Mouse (Mus musculus) forebrain, embryonic 11.5 days (tissue): ENCODE measurements around the gene Tnfrsf21. TPM values are rescaled to one million over a fixed set of nuclear protein-coding genes. Genes with fewer than 3 reads are reported as not detected.

Experiments
- ATAC-seq: fragments of 200-750 bp; cut with Nextera tagmentation; replicated peaks from 2 replicates; pipeline ENCODE4 v1.8.0; 2017; ENCODE audit warnings: moderate TSS enrichment; ENCODE audit not compliant: low FRiP score
- DNase-seq: peaks from one replicate; pipeline ENCODE4 v3.0.0-alpha.2; 2017; ENCODE audit warnings: low spot score
- H3K27ac ChIP-seq: fragments of 300-500 bp; sonication (generic); 2 replicates; pipeline ENCODE4 v1.5.1; 2014; ENCODE audit warnings: low read depth, low read length
- H3K27me3 ChIP-seq: fragments of 300-500 bp; sonication (generic); 2 replicates; pipeline ENCODE4 v1.6.1; 2014; ENCODE audit warnings: mild to moderate bottlenecking, low read length, mixed read lengths; ENCODE audit not compliant: control insufficient read depth, insufficient read depth
- H3K36me3 ChIP-seq: fragments of 300-500 bp; sonication (generic); 2 replicates; pipeline ENCODE4 v1.6.1; 2014; ENCODE audit warnings: mild to moderate bottlenecking, low read length, moderate library complexity, mixed read lengths; ENCODE audit not compliant: control insufficient read depth, insufficient read depth
- H3K4me1 ChIP-seq: fragments of 300-500 bp; sonication (generic); replicated peaks from 2 replicates; pipeline ENCODE4 v1.6.1; 2014; ENCODE audit warnings: low read length, mixed read lengths; ENCODE audit not compliant: control insufficient read depth, insufficient read depth
- H3K4me2 ChIP-seq: fragments of 300-500 bp; sonication (generic); 2 replicates; pipeline ENCODE4 v1.6.1; 2014; ENCODE audit warnings: low read depth, mild to moderate bottlenecking, low read length, moderate library complexity, mixed read lengths; ENCODE audit not compliant: severe bottlenecking
- H3K4me3 ChIP-seq: fragments of 300-500 bp; sonication (generic); 2 replicates; pipeline ENCODE4 v1.5.1; 2014; ENCODE audit warnings: low read depth, low read length
- H3K9ac ChIP-seq: fragments of 300-500 bp; sonication (generic); 2 replicates; pipeline ENCODE4 v1.6.1; 2014; ENCODE audit warnings: low read length
- H3K9me3 ChIP-seq: fragments of 300-500 bp; sonication (generic); 2 replicates; pipeline ENCODE4 v1.6.1; 2016; ENCODE audit warnings: low read length, mixed read lengths; ENCODE audit not compliant: control insufficient read depth
- WGBS: fragments of 180-500 bp; shearing (Covaris S2); extraction: QIAGEN DNeasy Blood & Tissue Kit; methylation state at CpG from one replicate; pipeline ENCODE4 v1.1.7; 2014; 5-methylcytosine and 5-hydroxymethylcytosine counted together
- polyA plus RNA-seq: library from polyadenylated mRNA; unstranded; fragments of >200 nt; fragmentation: Nextera tagmentation; extraction: Ambion mirVana; gene quantifications from 2 replicates; pipeline ENCODE4 v1.2.1, GENCODE M21; 2014

Gene Tnfrsf21
- polyA plus RNA-seq, 1 experiment from 2014 or later = 33.4 TPM

- no peak for DNase-seq
- ATAC-seq = no peak
- WGBS = 95% methylated on average over 5 of the region's 5 CpGs
These were observed 4.7 kb downstream of the Tnfrsf21 start for GRCm38 (mm10) chr17:43021017-43021416.

GRCm38 (mm10) chr17:43022056-43022455 is 5.7 kb downstream of the Tnfrsf21 start:
- 93% methylated on average over 9 of the region's 9 CpGs for WGBS
- Histone ChIP-seq H3K4me2 (no peak overlapping the region), H3K9me3 (no peaks in the 10 kb centered on the region), H3K36me3 (no peaks in the 10 kb centered on the region; the same call in 1 of the 2 replicates), H3K27ac (no peak overlapping the region), H3K27me3 (no peaks in the 10 kb centered on the region), H3K9ac (no peak overlapping the region), H3K4me3 (no peak overlapping the region), H3K4me1 (no peaks in the 10 kb centered on the region; the same call in 1 of the 2 replicates)
- DNase-seq (no peak), ATAC-seq (no peak)

More at GRCm38 (mm10) chr17:43021017-43021416, 4.7 kb downstream of the Tnfrsf21 start:
- Histone ChIP-seq H3K4me3 (no peak overlapping the region), H3K36me3 (no peaks in the 10 kb centered on the region; the same call in 1 of the 2 replicates), H3K9ac (no peak overlapping the region), H3K27ac (no peak overlapping the region), H3K4me2 (no peak overlapping the region), H3K4me1 (no peaks in the 10 kb centered on the region; the same call in 1 of the 2 replicates), H3K27me3 (no peaks in the 10 kb centered on the region), H3K9me3 (no peaks in the 10 kb centered on the region)

GRCm38 (mm10) chr17:43023637-43024217 is 7.4 kb downstream of the Tnfrsf21 start:
- no peaks in the 10 kb centered on the region for H3K4me1 ChIP-seq
- WGBS = 88% methylated on average over 12 of the region's 12 CpGs
- ATAC-seq = no peak

GRCm38 (mm10) chr17:43024531-43024930 is 8.2 kb downstream of the Tnfrsf21 start:
- no peaks in the 10 kb centered on the region for H3K27me3 ChIP-seq
- H3K9ac ChIP-seq = no peak overlapping the region
- ATAC-seq (no peak), DNase-seq (no peak)
- H3K4me1 ChIP-seq = no peaks in the 10 kb centered on the region
- H3K4me2 ChIP-seq = no peak overlapping the region
- H3K27ac ChIP-seq = no peak overlapping the region
- no peaks in the 10 kb centered on the region for H3K9me3 ChIP-seq
- WGBS = 92% methylated on average over 3 of the region's 3 CpGs
- no peaks in the 10 kb centered on the region; the same call in 1 of the 2 replicates for H3K36me3 ChIP-seq
- no peak overlapping the region for H3K4me3 ChIP-seq

More at GRCm38 (mm10) chr17:43023637-43024217, 7.4 kb downstream of the Tnfrsf21 start:
- Histone ChIP-seq H3K9ac (no peak overlapping the region), H3K27me3 (no peaks in the 10 kb centered on the region), H3K9me3 (no peaks in the 10 kb centered on the region), H3K4me2 (no peak overlapping the region), H3K4me3 (no peak overlapping the region), H3K36me3 (no peaks in the 10 kb centered on the region; the same call in 1 of the 2 replicates), H3K27ac (no peak overlapping the region)
- no peak for DNase-seq

- no peak for ATAC-seq
- no peak for DNase-seq
- Histone ChIP-seq H3K9ac (no peak overlapping the region), H3K4me3 (no peak overlapping the region), H3K27ac (no peak overlapping the region), H3K4me1 (no peaks in the 10 kb centered on the region), H3K36me3 (no peaks in the 10 kb centered on the region; the same call in 1 of the 2 replicates), H3K4me2 (no peak overlapping the region), H3K27me3 (no peaks in the 10 kb centered on the region), H3K9me3 (no peaks in the 10 kb centered on the region)
- 93% methylated on average over 6 of the region's 6 CpGs for WGBS
These were observed 8.7 kb downstream of the Tnfrsf21 start for GRCm38 (mm10) chr17:43025048-43025447.

DNA sequence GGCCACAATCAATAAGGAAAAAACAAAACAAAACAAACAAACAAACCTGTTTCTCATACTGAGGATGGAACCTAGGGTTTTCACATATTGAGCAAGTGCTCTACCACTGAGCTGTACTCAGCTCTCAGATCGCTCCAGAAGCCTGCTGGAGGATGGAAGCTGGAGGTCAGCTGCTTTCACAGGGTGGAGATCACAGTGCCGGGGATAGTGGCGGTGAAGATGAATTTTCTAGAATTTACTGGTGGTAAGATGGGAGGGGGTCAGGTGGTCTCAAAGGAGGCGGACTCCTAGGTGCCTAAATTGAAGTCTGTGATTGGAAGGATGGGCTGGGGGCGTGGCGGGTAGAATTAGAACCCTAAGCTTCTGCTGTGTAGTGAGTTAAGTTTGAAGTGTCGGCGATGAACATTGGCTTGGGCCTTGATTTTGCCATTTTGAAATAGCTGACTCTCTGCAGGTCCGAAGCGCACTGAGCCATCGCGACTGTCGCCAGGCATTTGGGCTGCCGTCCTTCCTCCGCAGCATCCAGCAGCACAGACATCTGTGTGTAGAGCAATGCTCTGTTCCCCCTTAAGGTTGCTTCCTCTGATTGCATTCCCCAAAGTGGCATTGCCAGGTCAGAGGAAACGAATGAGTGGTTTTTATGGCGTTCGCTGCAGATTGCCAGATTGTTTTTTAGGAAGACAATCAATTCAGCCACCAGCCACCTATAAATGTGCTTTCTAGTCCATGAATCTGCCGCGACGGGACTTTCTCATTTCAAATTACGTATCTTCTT is 9.7 kb downstream of the Tnfrsf21 start:
- 95% methylated on average over 22 of the region's 22 CpGs for WGBS
- H3K4me3 ChIP-seq = no peak overlapping the region
- ATAC-seq (no peak), DNase-seq (no peak)
- no peak overlapping the region for H3K27ac ChIP-seq
- H3K27me3 ChIP-seq = no peaks in the 10 kb centered on the region
- H3K4me2 ChIP-seq = no peak overlapping the region
- no peak overlapping the region for H3K9ac ChIP-seq
- H3K4me1 ChIP-seq = no peaks in the 10 kb centered on the region
- no peaks in the 10 kb centered on the region for H3K9me3 ChIP-seq
- H3K36me3 ChIP-seq = no peaks in the 10 kb centered on the region; the same call in 1 of the 2 replicates

GRCm38 (mm10) chr17:43026708-43027107 is 10.4 kb downstream of the Tnfrsf21 start:
- Histone ChIP-seq H3K4me3 (no peak overlapping the region), H3K36me3 (no peaks in the 10 kb centered on the region; the same call in 1 of the 2 replicates), H3K9ac (no peak overlapping the region), H3K27ac (no peak overlapping the region), H3K4me1 (no peaks in the 10 kb centered on the region), H3K4me2 (no peak overlapping the region), H3K9me3 (no peaks in the 10 kb centered on the region), H3K27me3 (no peaks in the 10 kb centered on the region)
- no peak for DNase-seq
- WGBS = 91% methylated on average over 4 of the region's 4 CpGs
- no peak for ATAC-seq

DNA sequence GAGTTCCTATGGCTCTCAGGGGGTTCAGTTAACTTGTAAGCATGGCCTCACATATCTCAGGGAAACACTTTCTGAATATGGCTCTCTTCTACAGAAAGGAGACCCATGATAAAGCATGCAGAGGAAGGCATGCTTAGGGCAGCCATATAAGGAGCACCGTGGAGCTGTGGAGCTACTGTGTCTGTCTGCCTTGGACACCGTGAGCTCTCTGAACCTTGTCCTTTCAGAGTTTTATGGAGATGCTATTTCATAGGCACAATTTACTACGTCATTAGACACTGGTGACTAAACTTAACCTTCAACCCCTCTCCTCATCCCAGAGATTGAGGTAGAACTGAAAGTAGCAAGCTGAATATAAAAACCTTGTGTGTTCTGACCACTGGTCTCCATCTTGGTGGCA is 13.2 kb downstream of the Tnfrsf21 start:
- Histone ChIP-seq H3K4me1 (no peaks in the 10 kb centered on the region), H3K36me3 (no peaks in the 10 kb centered on the region), H3K27me3 (no peaks in the 10 kb centered on the region), H3K9ac (no peak overlapping the region), H3K27ac (no peak overlapping the region), H3K9me3 (no peaks in the 10 kb centered on the region), H3K4me2 (no peak overlapping the region), H3K4me3 (no peak overlapping the region)
- DNase-seq = no peak
- ATAC-seq = no peak
- 80% methylated on average over 3 of the region's 3 CpGs for whole genome bisulfite sequencing
